Mouse (Mus musculus): ENCODE data around the gene Bst2. TPM values are rescaled to one million over a fixed set of nuclear protein-coding genes. Genes with fewer than 3 reads are reported as not detected.

The Bst2 gene
- polyA plus RNA-seq, 1 experiment from 2014 or later: 2.2 TPM

DNA sequence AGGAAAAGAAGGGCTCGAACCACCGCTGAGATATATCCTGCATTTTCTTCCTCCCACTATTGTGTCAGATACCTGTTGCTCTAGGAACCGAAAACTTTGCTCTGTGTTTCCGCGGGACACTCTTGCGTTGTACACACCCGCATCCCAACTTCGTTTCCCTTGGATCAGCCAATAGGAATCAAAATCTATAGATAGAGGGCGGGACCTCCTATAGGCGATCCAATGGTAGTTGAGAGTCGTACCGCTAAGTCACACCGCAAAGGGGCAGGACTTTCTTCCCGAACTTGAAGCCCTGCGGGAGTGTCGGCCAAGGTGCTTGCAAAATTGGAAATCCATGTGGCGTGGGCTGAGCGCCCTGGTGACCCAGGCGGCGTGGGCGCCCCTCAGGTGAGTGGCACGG is 48.8 kb downstream of the Bst2 start:
- ATAC-seq (ENCODE audit: low FRiP score) (peak; percentile 76), DNase-seq (ENCODE audit: low spot score) (peak; percentile 94)
- no peak overlapping the region for H3K27ac ChIP-seq (ENCODE audit: low read depth, low read length)
- peak overlapping the region; percentile 64 for H3K4me3 ChIP-seq (ENCODE audit: low read depth, low read length)
- peaks cover 7% of the 10 kb centered on the region; the same call in 1 of the 2 replicates for H3K36me3 ChIP-seq (ENCODE audit: control insufficient read depth, insufficient read depth, low read length)
- 0% methylated on average over 22 of the region's 22 CpGs for WGBS
- H3K4me2 ChIP-seq (replicated peaks; ENCODE audit: low read depth, low read length): peak overlapping the region; percentile 93
- H3K9ac ChIP-seq (ENCODE audit: low read depth, low read length): peak overlapping the region; percentile 74
- no peaks in the 10 kb centered on the region for H3K27me3 ChIP-seq (ENCODE audit: control insufficient read depth, insufficient read depth, low read length)
- no peaks in the 10 kb centered on the region for H3K9me3 ChIP-seq (ENCODE audit: control insufficient read depth, low read length)
- peaks cover 11% of the 10 kb centered on the region for H3K4me1 ChIP-seq (replicated peaks; ENCODE audit: control insufficient read depth, insufficient read depth, low read length)

DNA sequence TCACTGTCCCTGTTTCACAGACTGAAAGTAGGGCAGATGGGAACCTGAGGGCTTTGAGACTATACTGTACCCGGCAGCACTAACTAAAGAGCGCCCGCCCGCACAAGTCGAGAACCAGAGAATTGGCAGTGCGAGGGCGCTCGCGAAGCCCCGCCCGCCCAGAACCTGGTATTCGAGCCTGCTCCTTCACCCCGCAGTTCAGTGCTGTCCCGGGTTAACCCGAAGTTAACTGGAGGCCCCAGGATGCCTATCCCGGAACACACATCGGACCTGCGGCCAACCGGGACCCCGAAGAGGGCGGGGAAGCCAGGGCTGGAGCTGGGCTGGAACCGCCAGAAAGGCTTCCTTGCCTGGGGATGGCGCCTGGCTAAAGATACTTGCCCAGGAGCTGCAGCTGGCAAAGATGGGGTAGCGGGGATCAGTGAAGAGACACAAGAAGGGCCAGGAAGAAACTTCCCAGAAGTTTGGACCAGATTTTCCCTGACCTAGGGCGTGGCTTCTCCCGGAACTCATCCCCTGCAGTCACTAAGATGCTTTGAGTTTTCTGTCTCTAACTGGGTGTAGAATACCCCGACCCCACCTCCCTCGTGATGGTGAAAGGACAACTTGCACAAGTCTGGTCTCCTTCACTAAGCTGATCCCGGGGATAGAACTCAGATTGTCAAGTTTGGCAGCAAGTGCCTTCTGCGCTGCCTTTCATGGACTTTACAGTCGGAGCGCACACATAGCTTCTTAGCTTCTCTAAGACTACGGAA is 49.4 kb downstream of the Bst2 start, which contains the start of gene Gtpbp3:
Gene Gtpbp3, plus strand, starts transcription at position 413 of the 755 bp plus-strand sequence.
- Histone ChIP-seq H3K4me2 (replicated peaks; ENCODE audit: low read depth, low read length) (peak within 1 kb of the TSS; percentile 93), H3K27me3 (ENCODE audit: control insufficient read depth, insufficient read depth, low read length) (no peaks in the 10 kb centered on the region), H3K27ac (ENCODE audit: low read depth, low read length) (peak within 1 kb of the TSS; percentile 72), H3K9me3 (ENCODE audit: control insufficient read depth, low read length) (no peaks in the 10 kb centered on the region), H3K4me3 (ENCODE audit: low read depth, low read length) (peak within 1 kb of the TSS; percentile 64), H3K36me3 (ENCODE audit: control insufficient read depth, insufficient read depth, low read length) (peaks cover 7% of the 10 kb centered on the region; the same call in 1 of the 2 replicates), H3K9ac (ENCODE audit: low read depth, low read length) (peak within 1 kb of the TSS; percentile 74), H3K4me1 (replicated peaks; ENCODE audit: control insufficient read depth, insufficient read depth, low read length) (peaks cover 11% of the 10 kb centered on the region)
- peak; percentile 31; the same call in 1 of the 2 replicates for ATAC-seq (ENCODE audit: low FRiP score)
- DNase-seq (ENCODE audit: low spot score): peak; percentile 80
- under 1% methylated on average over 33 of the region's 33 CpGs for WGBS

DNA sequence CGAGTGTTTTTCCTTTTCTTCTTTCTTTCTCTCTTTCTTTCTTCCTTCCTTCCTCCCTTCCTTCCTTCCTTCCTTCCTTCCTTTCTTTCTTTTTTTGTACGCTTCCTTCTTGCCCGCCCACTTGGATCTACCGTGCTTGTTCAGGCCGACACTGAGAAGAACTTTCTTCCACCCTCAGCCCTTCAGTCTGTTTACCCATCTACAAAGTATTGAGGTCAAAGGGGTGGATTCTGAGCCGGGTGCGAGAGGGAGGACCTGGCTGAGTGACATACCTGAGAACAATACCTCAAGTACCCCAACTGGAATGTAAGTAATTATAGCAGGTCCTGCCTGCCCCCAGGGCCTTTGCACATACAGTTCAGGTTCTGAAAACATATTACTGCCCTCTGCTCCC is 51.1 kb downstream of the Bst2 start:
- H3K27ac ChIP-seq (ENCODE audit: low read depth, low read length): peak overlapping the region; percentile 24; the same call in 1 of the 2 replicates
- H3K27me3 ChIP-seq (ENCODE audit: control insufficient read depth, insufficient read depth, low read length): peaks cover 2% of the 10 kb centered on the region; the same call in 1 of the 2 replicates
- no peak overlapping the region; the same call in 1 of the 2 replicates for H3K9ac ChIP-seq (ENCODE audit: low read depth, low read length)
- 33% methylated on average over 7 of the region's 7 CpGs for WGBS
- H3K36me3 ChIP-seq (ENCODE audit: control insufficient read depth, insufficient read depth, low read length): peaks cover 7% of the 10 kb centered on the region; the same call in 1 of the 2 replicates
- H3K4me3 ChIP-seq (ENCODE audit: low read depth, low read length): peak overlapping the region; percentile 91
- no peak overlapping the region for H3K4me2 ChIP-seq (replicated peaks; ENCODE audit: low read depth, low read length)
- H3K4me1 ChIP-seq (replicated peaks; ENCODE audit: control insufficient read depth, insufficient read depth, low read length): peaks cover 11% of the 10 kb centered on the region
- ATAC-seq (ENCODE audit: low FRiP score) (no peak), DNase-seq (ENCODE audit: low spot score) (no peak)
- H3K9me3 ChIP-seq (ENCODE audit: control insufficient read depth, low read length): no peaks in the 10 kb centered on the region

DNA sequence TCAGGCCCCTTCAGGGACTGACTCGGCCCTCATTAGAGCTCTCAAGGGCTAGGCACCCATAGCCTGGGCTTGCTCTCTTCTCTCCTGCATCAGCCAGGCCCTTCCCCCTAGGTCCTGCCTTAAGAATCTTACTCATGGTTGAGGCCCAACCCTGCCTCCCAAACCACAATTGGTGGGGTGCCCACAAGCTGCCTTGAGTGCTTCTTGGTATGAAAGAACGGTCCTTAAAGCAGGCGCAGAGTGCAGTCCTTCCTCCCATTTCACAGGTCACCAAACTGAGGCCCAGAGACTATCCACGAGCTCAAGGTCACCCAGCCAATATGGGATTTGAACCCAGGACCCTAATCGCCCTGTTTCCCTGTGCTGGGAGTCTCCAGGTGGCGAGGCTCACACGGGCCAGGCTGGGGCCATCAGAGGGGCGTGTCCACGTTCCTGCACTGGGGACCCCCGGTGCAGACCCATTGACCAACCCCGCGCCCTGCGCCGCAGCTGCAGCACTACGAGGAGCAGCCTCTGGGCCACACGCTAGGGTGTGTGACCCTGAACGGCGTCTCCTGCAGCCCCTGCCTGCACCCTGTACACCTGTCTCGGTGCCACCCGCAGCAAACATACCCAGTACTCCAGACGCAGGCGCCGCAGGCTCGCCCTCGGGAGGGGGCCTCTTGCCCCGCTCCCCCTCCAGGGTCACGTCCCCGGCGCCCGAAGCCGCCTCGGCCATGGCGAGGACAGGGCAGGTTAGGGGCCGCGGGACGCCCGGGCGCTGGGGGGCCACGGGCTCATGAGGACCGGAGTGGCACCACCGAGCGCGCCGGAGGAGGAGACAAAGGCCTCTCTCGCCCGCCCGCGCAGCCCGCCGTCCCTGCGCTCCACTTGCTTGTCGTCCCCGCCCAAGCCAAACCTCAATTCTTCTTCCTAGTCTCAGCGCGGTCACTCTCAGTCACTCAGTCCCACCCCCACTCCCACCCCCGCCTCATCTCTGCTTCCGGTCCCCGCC is 51.8 kb downstream of the Bst2 start, which contains the start of gene Ano8:
Gene Ano8, minus strand, starts transcription at position 822 of the 994 bp plus-strand sequence.
- Histone ChIP-seq H3K4me3 (ENCODE audit: low read depth, low read length) (peak within 1 kb of the TSS; percentile 91), H3K4me1 (replicated peaks; ENCODE audit: control insufficient read depth, insufficient read depth, low read length) (peaks cover 11% of the 10 kb centered on the region), H3K27me3 (ENCODE audit: control insufficient read depth, insufficient read depth, low read length) (peaks cover 2% of the 10 kb centered on the region; the same call in 1 of the 2 replicates), H3K27ac (ENCODE audit: low read depth, low read length) (peak within 1 kb of the TSS; percentile 89), H3K4me2 (replicated peaks; ENCODE audit: low read depth, low read length) (peak within 1 kb of the TSS; percentile 76), H3K36me3 (ENCODE audit: control insufficient read depth, insufficient read depth, low read length) (peaks cover 7% of the 10 kb centered on the region; the same call in 1 of the 2 replicates), H3K9ac (ENCODE audit: low read depth, low read length) (peak within 1 kb of the TSS; percentile 98), H3K9me3 (ENCODE audit: control insufficient read depth, low read length) (no peaks in the 10 kb centered on the region)
- 5% methylated on average over 54 of the region's 58 CpGs for WGBS
- DNase-seq (ENCODE audit: low spot score) (peak; percentile 91), ATAC-seq (ENCODE audit: low FRiP score) (peak; percentile 76)

DNA sequence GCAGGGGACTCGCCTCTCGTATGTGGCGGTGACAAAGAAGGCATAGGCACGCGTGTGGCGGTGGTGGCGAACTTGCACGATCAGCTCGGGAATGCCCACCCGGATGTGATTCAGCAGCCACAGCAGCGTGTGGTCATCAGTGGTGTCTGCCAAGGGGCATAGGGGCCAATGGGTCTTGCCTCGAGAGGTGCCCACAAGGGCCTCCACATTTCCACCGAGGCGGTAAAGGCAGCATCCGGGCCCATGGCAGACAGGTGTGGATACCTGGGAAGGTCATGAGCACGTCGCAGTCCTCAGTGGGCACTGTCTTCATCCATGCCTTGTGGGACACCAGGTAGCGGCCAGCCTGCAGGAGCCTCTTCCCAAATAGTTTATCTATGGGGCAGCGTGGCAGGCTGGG is 52.5 kb downstream of the Bst2 start:
- Histone ChIP-seq H3K27me3 (ENCODE audit: control insufficient read depth, insufficient read depth, low read length) (peaks cover 2% of the 10 kb centered on the region; the same call in 1 of the 2 replicates), H3K9me3 (ENCODE audit: control insufficient read depth, low read length) (no peaks in the 10 kb centered on the region), H3K9ac (ENCODE audit: low read depth, low read length) (peak overlapping the region; percentile 98), H3K4me1 (replicated peaks; ENCODE audit: control insufficient read depth, insufficient read depth, low read length) (peaks cover 11% of the 10 kb centered on the region), H3K36me3 (ENCODE audit: control insufficient read depth, insufficient read depth, low read length) (peaks cover 7% of the 10 kb centered on the region; the same call in 1 of the 2 replicates), H3K4me2 (replicated peaks; ENCODE audit: low read depth, low read length) (peak overlapping the region; percentile 76), H3K4me3 (ENCODE audit: low read depth, low read length) (peak overlapping the region; percentile 91), H3K27ac (ENCODE audit: low read depth, low read length) (no peak overlapping the region)
- WGBS: 95% methylated on average over 19 of the region's 19 CpGs
- ATAC-seq (ENCODE audit: low FRiP score): no peak
- DNase-seq (ENCODE audit: low spot score): no peak

Other genes starting within 250 kb of the Bst2 start
- 77.8 and 78.6 TPM in 2 replicates for gene Use1, start 170.6 kb downstream of the Bst2 start, polyA plus RNA-seq (2014; fragmentation: Nextera tagmentation; extraction: Ambion mirVana)
- gene Ocel1, start 166.2 kb downstream of the Bst2 start, polyA plus RNA-seq (2014; fragmentation: Nextera tagmentation; extraction: Ambion mirVana): 3.0 and 3.7 TPM in 2 replicates
- 69.5 and 78.3 TPM in 2 replicates for gene Nr2f6, start 155.5 kb downstream of the Bst2 start, polyA plus RNA-seq (2014; fragmentation: Nextera tagmentation; extraction: Ambion mirVana)
- gene Ushbp1, start 141.7 kb downstream of the Bst2 start, polyA plus RNA-seq (2014; fragmentation: Nextera tagmentation; extraction: Ambion mirVana): 2.9 and 3.6 TPM in 2 replicates
- 102 and 106 TPM in 2 replicates for gene Babam1, start 140.6 kb downstream of the Bst2 start, polyA plus RNA-seq (2014; fragmentation: Nextera tagmentation; extraction: Ambion mirVana)
- gene Ankle1, start 131.4 kb downstream of the Bst2 start, polyA plus RNA-seq (2014; fragmentation: Nextera tagmentation; extraction: Ambion mirVana): 14.4 and 20.8 TPM in 2 replicates
- gene Abhd8, start 73.8 kb downstream of the Bst2 start, polyA plus RNA-seq (2014; fragmentation: Nextera tagmentation; extraction: Ambion mirVana): 38.5 and 40.0 TPM in 2 replicates
- gene Mrpl34, start 72.5 kb downstream of the Bst2 start, polyA plus RNA-seq (2014; fragmentation: Nextera tagmentation; extraction: Ambion mirVana): 231 and 239 TPM in 2 replicates
- 143 and 155 TPM in 2 replicates for gene Dda1, start 68.3 kb downstream of the Bst2 start, polyA plus RNA-seq (2014; fragmentation: Nextera tagmentation; extraction: Ambion mirVana)
- gene Ano8, start 51.5 kb downstream of the Bst2 start, polyA plus RNA-seq (2014; fragmentation: Nextera tagmentation; extraction: Ambion mirVana): 5.1 and 5.8 TPM in 2 replicates
- 3.7 and 3.8 TPM in 2 replicates for gene Gtpbp3, start 49.4 kb downstream of the Bst2 start, polyA plus RNA-seq (2014; fragmentation: Nextera tagmentation; extraction: Ambion mirVana)
- 35.3 and 37.2 TPM in 2 replicates for gene Plvap, start 25.7 kb downstream of the Bst2 start, polyA plus RNA-seq (2014; fragmentation: Nextera tagmentation; extraction: Ambion mirVana)
- 0.51 and 0.71 TPM in 2 replicates for gene Ccdc194, start 11.7 kb downstream of the Bst2 start, polyA plus RNA-seq (2014; fragmentation: Nextera tagmentation; extraction: Ambion mirVana)
- gene Mvb12a, start 5.5 kb upstream of the Bst2 start, polyA plus RNA-seq (2014; fragmentation: Nextera tagmentation; extraction: Ambion mirVana): 54.3 and 61.1 TPM in 2 replicates
- 0.28 and 0.47 TPM in 2 replicates for gene Tmem221, start 21.4 kb upstream of the Bst2 start, polyA plus RNA-seq (2014; fragmentation: Nextera tagmentation; extraction: Ambion mirVana)
- not detected in 2 replicates for gene Nxnl1, start 29.1 kb upstream of the Bst2 start, polyA plus RNA-seq (2014; fragmentation: Nextera tagmentation; extraction: Ambion mirVana)
- 13.7 and 18.2 TPM in 2 replicates for gene Slc27a1, start 31.4 kb upstream of the Bst2 start, polyA plus RNA-seq (2014; fragmentation: Nextera tagmentation; extraction: Ambion mirVana)
- 228 TPM in 2 replicates for gene Pgls, start 54.7 kb upstream of the Bst2 start, polyA plus RNA-seq (2014; fragmentation: Nextera tagmentation; extraction: Ambion mirVana)
- gene Fam129c, start 60.2 kb upstream of the Bst2 start, polyA plus RNA-seq (2014; fragmentation: Nextera tagmentation; extraction: Ambion mirVana): 3.3 and 3.6 TPM in 2 replicates
- gene Colgalt1, start 73.5 kb upstream of the Bst2 start, polyA plus RNA-seq (2014; fragmentation: Nextera tagmentation; extraction: Ambion mirVana): 41.3 and 42.5 TPM in 2 replicates
- gene Unc13a, start 134.3 kb upstream of the Bst2 start, polyA plus RNA-seq (2014; fragmentation: Nextera tagmentation; extraction: Ambion mirVana): 7.3 and 9.1 TPM in 2 replicates
- 0.99 and 1.4 TPM in 2 replicates for gene Jak3, start 138.8 kb upstream of the Bst2 start, polyA plus RNA-seq (2014; fragmentation: Nextera tagmentation; extraction: Ambion mirVana)
- gene Insl3, start 151.8 kb upstream of the Bst2 start, polyA plus RNA-seq (2014; fragmentation: Nextera tagmentation; extraction: Ambion mirVana): 0.35 and 0.37 TPM in 2 replicates
- gene B3gnt3, start 164.3 kb upstream of the Bst2 start, polyA plus RNA-seq (2014; fragmentation: Nextera tagmentation; extraction: Ambion mirVana): 0.36 and 0.45 TPM in 2 replicates
- gene Fcho1, start 188.3 kb upstream of the Bst2 start, polyA plus RNA-seq (2014; fragmentation: Nextera tagmentation; extraction: Ambion mirVana): 13.6 and 15.0 TPM in 2 replicates

Data from hindbrain, embryonic 11.5 days (tissue).